Mouse (Mus musculus) left cerebral cortex, postnatal 25 days (tissue): ENCODE measurements around the gene Dbndd2. TPM values are rescaled to one million over a fixed set of nuclear protein-coding genes. Genes with fewer than 3 reads are reported as not detected.

Source experiments
- DNase-seq, 2 experiments: peaks; one replicate each; pipeline ENCODE4 v3.0.0; 2022; ENCODE audit warnings: low spot score in 2 of 2, mixed read lengths in 1 of 2
- intact Hi-C: fragments of 180-260 bp; cut with DNase I; formaldehyde crosslinking; loops from one replicate; pipeline ENCODE4 v1.15.1; 2025
- total RNA-seq, 2 experiments: library from RNA; stranded (reverse); gene quantifications; 2 replicates each; pipeline ENCODE4 v1.2.3; 2021

The Dbndd2 gene
- total RNA-seq, 2 experiments from 2014 or later: 114 to 127 TPM

DNA sequence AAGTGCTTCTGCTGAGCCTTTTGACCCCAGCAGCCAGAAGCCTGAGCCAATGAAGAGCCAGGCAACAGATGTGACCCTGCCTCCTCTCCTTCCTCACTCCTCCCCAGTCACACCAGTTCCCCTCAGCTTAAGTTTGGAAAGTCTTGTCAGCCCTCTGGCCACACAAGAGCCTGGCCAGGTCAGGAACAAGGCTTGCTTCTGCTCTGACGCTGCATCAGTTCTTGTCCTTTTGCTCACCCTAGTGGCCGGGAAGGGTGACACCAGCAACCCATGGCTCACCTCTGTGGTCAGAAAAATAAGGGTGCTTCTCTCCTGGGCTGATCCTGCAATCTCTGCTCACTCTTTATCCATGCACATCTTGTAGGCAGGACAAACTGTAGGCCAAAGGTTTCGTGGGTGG is 34.9 kb downstream of the Dbndd2 start:
- intact Hi-C loops: loop anchor here (5.0 kb wide), 1 partner anchor 42 kb away; the partner anchor contains the start of gene Wfdc2

DNA sequence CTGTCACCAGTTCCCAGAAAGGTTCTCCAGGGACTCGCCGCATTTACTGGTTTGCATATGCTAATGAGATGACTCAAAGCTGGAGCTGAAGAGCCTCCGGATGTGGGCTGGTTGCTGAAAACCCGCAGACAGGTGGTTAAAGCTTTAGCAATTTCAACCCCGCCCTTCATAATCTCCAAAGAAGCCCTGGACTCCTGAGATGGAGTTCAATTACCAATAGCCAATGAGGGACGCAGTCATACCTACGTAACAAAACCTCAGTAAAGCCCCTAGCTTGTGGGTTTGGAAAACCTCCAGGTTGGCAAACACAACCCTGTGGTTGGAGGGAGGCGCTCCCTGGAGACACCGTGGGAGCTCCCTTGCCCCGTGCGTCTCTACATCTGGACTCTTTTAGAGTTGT is 35.9 kb downstream of the Dbndd2 start:
- intact Hi-C loops: loop anchor here (5.0 kb wide), 1 partner anchor 40 kb away; the partner anchor contains the start of gene Wfdc2

More for the DNA sequence above, 34.9 kb downstream of the Dbndd2 start:
- no peak for DNase-seq

DNA sequence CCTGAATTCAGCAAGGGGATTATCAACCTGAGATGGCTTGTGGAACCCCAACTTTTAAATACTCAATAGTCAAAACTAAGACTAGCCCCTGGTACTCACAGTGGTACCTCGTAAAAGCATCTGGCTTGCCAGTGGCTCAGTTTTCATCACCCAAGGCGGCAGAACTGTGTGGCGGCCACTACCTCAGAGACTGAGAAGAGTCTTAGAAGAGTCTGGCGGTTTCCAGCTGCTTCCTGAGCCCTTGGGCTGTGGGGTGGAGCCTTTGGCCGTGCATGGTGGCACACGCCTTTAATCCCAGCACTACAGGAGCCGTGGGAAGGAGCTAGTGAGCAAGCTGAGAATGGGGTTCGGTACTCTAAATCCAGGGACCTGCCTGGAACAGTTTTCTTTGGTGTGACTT is 36.4 kb downstream of the Dbndd2 start:
- no peak for DNase-seq
- intact Hi-C loops: loop anchor here (5.0 kb wide), 1 partner anchor 40 kb away; the partner anchor contains the start of gene Wfdc2

More for the DNA sequence above, 35.9 kb downstream of the Dbndd2 start:
- DNase-seq: peak in 1 of 2 experiments; percentile 77

DNA sequence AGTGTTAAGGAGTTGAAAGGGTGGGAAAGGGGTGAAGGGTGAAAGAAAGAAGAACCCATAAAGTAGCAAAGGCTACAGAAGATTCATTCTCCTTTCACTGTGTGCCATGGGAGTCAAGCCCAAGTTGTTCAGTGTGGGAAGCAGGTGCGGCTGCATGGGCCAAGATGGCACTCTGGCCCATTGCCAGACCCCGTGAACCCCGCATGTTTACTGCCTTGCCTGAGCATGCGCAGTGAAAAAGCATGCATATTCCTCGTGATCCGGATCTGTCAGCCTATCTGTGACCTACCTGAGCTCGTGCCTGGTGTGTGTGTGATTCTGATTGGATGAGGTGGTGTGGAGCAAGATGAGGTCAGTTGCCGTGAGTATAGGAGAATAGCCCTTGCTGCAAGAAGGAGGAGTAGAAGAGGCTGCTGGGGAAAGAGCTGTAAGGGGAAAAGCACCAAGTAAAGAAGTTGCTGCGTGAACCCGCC is 37.4 kb downstream of the Dbndd2 start:
- intact Hi-C loops: loop anchor here (5.0 kb wide), 1 partner anchor 39 kb away; the partner anchor contains the start of gene Wfdc2
- no peak for DNase-seq

DNA sequence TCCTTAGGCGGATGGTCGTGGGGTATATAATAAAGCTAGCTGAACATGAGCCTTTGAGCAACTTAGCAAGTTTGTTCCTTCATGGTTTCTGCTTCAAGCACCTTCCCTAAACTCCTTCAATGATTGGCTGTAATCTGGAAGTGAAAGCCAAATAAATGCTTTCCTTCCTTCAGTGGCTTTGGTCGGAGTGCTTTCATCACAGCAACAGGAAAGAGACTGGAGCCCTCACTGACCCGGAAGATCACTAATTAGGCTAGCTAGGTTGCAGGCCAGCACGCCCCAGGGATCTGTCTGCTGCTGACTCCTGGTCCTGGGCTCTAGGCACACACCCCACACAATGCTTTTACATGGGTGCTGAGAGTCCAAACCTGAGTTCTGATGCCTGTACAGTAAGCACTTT is 42.7 kb downstream of the Dbndd2 start:
- intact Hi-C loops: no loop called here
- no peak for DNase-seq

DNA sequence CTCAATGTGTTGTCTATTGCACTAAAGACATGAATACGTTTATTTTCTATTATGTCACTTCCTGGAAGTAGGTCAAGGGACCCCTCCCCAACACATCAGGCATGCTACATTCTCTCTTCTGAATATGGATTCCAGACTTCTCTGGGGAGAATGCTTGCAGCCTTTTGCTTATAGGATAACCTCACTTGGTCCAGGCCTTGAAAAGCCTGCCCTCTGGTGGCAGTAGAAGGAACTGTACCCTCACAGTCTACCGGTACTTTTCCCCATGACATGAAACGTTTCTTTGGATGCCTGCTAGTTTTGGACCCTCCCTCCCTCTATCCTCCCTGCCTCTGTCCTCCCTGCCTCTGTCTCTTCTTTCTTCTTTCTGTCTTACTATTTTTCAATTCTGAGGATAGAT is 45.3 kb downstream of the Dbndd2 start:
- intact Hi-C loops: loop anchor here (5.0 kb wide), 1 partner anchor 114 kb away; no protein-coding TSS in a partner anchor
- peak; percentile 77 to 85 for DNase-seq

DNA sequence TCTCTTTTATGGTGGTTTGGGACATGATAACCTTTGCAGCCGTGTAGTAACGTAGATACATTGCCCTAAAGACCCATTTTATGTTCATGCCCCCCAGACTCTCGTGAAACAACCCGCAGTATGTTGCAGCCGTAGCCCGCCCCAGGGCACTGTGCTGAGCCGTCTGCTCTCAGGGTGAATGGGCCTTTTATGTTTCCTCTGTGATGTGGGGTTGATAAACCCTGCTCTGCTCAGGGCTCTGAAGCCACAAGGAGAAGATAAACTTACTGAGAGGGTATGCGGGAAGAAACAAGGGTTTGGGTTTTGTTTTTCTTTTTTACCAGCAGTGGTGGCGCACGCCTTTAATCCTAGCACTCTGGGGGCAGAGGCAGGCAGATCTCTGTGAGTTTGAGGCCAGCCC is 48.4 kb downstream of the Dbndd2 start:
- no peak for DNase-seq

DNA sequence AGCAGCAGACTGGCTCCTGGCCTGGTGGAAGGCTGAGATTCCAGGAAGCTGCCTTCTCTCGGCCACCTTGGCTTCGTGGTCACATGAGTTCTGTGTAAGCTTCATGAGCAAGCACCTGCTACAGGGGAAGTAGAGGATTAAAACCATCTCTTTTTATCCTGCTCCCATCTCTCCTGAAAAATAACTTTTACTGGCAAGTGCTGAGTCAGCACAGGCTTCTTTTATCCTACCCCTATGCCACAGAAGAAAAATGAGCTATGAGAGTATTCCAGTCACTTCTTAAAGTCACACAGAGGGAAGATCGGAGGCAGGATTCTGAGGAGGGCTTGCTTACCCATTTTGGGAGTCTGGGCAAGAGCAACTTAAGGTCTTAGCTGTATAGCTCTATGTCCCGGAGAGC is 51.1 kb downstream of the Dbndd2 start:
- intact Hi-C loops: no loop called here
- no peak for DNase-seq

More for the DNA sequence above, 48.4 kb downstream of the Dbndd2 start:
- intact Hi-C loops: loop anchor here (5.0 kb wide), 1 partner anchor 117 kb away; no protein-coding TSS in a partner anchor

DNA sequence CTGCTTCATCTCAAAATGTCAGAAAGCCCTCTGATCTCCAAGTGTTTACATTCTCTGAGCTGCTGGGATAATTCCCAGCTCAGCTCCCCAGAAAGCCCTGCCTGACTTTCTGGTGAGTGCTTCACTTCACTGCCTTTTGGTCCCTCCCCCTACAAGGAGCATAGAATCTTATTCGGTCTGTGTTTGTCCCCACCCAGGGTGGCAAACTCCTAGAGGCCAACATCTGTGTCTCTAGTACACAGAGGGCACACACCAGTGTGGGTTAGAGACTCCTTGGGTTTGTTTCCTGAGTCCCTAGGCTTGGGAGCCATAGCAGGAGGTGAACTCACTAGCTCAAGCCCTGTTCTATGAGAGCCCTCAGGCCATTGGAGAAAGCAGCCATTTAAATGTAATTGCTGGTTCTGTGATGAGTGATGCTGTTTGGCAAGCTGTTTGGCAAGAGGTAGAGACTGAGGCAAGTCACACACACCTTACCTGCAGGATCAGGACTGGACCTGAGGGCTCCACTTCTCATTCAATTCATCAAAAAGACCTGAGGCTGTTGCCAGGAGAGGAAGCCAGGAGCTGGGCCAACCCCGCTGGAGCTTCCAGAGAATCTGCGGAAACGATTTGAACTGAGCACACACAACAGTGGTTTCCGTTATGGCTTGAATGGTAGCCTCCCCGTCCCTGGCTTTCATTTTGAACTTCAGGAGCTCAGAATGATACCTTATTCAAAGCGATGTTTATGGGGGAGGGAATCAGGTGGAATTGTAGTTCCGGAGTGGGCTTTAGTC is 54.9 kb downstream of the Dbndd2 start:
- intact Hi-C loops: no loop called here
- no peak for DNase-seq

DNA sequence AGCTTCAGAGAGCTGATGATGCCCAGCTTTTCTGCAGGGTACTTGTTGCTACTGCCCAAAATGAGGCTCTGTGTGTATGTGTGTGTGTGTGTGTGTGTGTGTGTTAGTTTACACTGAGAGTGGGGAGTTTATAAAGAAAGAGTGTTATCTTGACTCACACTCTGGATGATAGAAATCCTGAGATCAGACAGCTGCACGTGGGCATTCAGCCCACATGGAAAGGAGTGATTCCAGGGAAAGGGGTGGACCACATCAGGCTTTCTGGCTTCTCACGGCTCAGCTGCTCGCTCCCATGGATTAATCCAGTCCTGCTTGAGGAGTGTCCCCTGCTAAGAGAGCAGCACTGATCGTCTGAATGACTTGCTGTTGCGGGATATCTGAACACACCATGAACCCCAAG is 56.2 kb downstream of the Dbndd2 start:
- intact Hi-C loops: loop anchor here (1.0 kb wide), 1 partner anchor 16 kb away; no protein-coding TSS in a partner anchor

DNA sequence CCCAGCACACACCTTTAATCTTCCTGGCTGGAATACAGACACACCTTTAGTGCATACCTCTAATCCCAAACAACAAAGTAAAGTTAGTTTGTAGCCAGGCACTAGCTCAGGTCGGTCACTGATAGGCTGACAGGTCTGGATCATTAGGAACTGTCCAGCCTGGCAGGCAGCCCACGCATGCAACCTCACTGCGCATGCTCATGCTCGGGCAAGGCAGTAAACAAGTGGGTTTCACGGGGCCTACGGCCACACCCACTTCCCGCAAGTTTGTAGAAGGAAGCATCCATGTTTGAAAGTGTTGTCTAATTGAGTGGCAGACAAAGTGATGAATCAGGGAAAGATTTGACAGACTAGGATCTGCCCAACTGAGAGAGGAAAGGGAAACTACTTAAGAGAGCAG is 56.7 kb downstream of the Dbndd2 start:
- intact Hi-C loops: loop anchor here (1.0 kb wide), 1 partner anchor 16 kb away; no protein-coding TSS in a partner anchor
- no peak for DNase-seq

More for the DNA sequence above, 56.2 kb downstream of the Dbndd2 start:
- peak; percentile 62 to 94 for DNase-seq

Other genes with a start within 250 kb of the Dbndd2 start
- gene Svs2, start 247.6 kb upstream of the Dbndd2 start, total RNA-seq: not detected
- not detected for gene Svs3b, start 229.5 kb upstream of the Dbndd2 start, total RNA-seq
- not detected for gene Svs4, start 207.6 kb upstream of the Dbndd2 start, total RNA-seq
- gene Svs3a, start 196.8 kb upstream of the Dbndd2 start, total RNA-seq: not detected
- not detected for gene Svs6, start 169.4 kb upstream of the Dbndd2 start, total RNA-seq
- not detected for gene Svs5, start 153.4 kb upstream of the Dbndd2 start, total RNA-seq
- gene Slpi, start 97.0 kb upstream of the Dbndd2 start, total RNA-seq: not detected
- gene Rbpjl, start 83.0 kb upstream of the Dbndd2 start, total RNA-seq: under 1 TPM; 0.41 to 0.43 TPM
- gene Matn4, start 80.9 kb upstream of the Dbndd2 start, total RNA-seq: 10 to 100 TPM; 11.5 to 13.8 TPM
- gene Sdc4, start 42.2 kb upstream of the Dbndd2 start, total RNA-seq: 10 to 100 TPM; 86.7 to 90.7 TPM
- gene Sys1, start 29.1 kb upstream of the Dbndd2 start, total RNA-seq: 10 to 100 TPM; 38.0 to 39.7 TPM
- gene Gm20458, start 25.1 kb upstream of the Dbndd2 start, total RNA-seq: 10 to 100 TPM; 11.4 to 13.1 TPM
- gene Trp53tg5, start 12.4 kb upstream of the Dbndd2 start, total RNA-seq: not detected
- gene Pigt, start 11.4 kb downstream of the Dbndd2 start, total RNA-seq: 10 to 100 TPM; 92.5 to 94.5 TPM
- 1 to 10 TPM in 1 of 2 experiments, under 1 TPM in 1; 0.71 to 1.3 TPM for gene Wfdc2, start 76.3 kb downstream of the Dbndd2 start, total RNA-seq
- gene Spint3, start 87.4 kb downstream of the Dbndd2 start, total RNA-seq: not detected
- gene Wfdc6a, start 99.3 kb downstream of the Dbndd2 start, total RNA-seq: under 1 TPM in 1 of 2 experiments, not detected in 1; 0.46 TPM
- gene Eppin, start 107.5 kb downstream of the Dbndd2 start, total RNA-seq: not detected
- not detected for gene Wfdc6b, start 127.4 kb downstream of the Dbndd2 start, total RNA-seq
- not detected for gene Wfdc8, start 127.5 kb downstream of the Dbndd2 start, total RNA-seq
- gene Wfdc16, start 152.7 kb downstream of the Dbndd2 start, total RNA-seq: not detected
- not detected for gene Wfdc10, start 169.9 kb downstream of the Dbndd2 start, total RNA-seq
- gene Wfdc9, start 170.5 kb downstream of the Dbndd2 start, total RNA-seq: not detected
- not detected for gene Wfdc11, start 188.0 kb downstream of the Dbndd2 start, total RNA-seq
- not detected for gene Wfdc13, start 199.0 kb downstream of the Dbndd2 start, total RNA-seq
- gene Spint4, start 212.4 kb downstream of the Dbndd2 start, total RNA-seq: not detected
- not detected for gene Spint5, start 229.2 kb downstream of the Dbndd2 start, total RNA-seq